Mouse (Mus musculus): ENCODE data around the gene Rhog. TPM values are rescaled to one million over a fixed set of nuclear protein-coding genes. Genes with fewer than 3 reads are reported as not detected.

Gene Rhog
- polyA plus RNA-seq, 1 experiment = 62.6 TPM

- Histone ChIP-seq H3K36me3 (ENCODE audit: control insufficient read depth, insufficient read depth) (no peaks in the 10 kb centered on the region), H3K4me2 (ENCODE audit: low read depth) (peak overlapping the region; percentile 93), H3K79me2 (ENCODE audit: control insufficient read depth, insufficient read depth) (peaks cover 36% of the 10 kb centered on the region), H3ac (ENCODE audit: control insufficient read depth, insufficient read length) (no peak overlapping the region), H3K4me3 (peak overlapping the region; percentile 53), H3K27me3 (ENCODE audit: control insufficient read depth, insufficient read depth, insufficient read length) (no peaks in the 10 kb centered on the region)
- no peak for TF ChIP-seq USF1 (IDR thresholded peaks at IDR 0.05; ENCODE audit: low read depth)
- TF ChIP-seq MYOD1 (IDR thresholded peaks at IDR 0.05; ENCODE audit: control insufficient read depth in 1 of 3, insufficient read length in 2 of 3, low read depth in 2 of 3) = no peak
- TF ChIP-seq POLR2A (IDR thresholded peaks at IDR 0.05; ENCODE audit: insufficient read length, low read depth) = no peak
- TF ChIP-seq TCF3 (IDR thresholded peaks at IDR 0.05; ENCODE audit: insufficient read length, low read depth) = no peak
- TF ChIP-seq CEBPB (IDR thresholded peaks at IDR 0.05; ENCODE audit: insufficient read depth, poor library complexity, severe bottlenecking) = no peak
- no peak for TF ChIP-seq SRF (IDR thresholded peaks at IDR 0.05; ENCODE audit: control insufficient read depth, insufficient read length, low read depth)
- no peak for TF ChIP-seq POLR2AphosphoS2 (IDR thresholded peaks at IDR 0.05; ENCODE audit: insufficient read length, low read depth)
Observed at GRCm38 (mm10) chr7:102211071-102211470, 44.8 kb downstream of the Rhog start.

- TF ChIP-seq MYOG (IDR thresholded peaks at IDR 0.05; ENCODE audit: control insufficient read depth in 1 of 3, insufficient read depth in 1 of 3, insufficient read length in 2 of 3, low read depth in 2 of 3) (peak in 1 of 3 experiments; percentile 10), POLR2AphosphoS2 (IDR thresholded peaks at IDR 0.05; ENCODE audit: insufficient read length, low read depth) (peak; percentile 65), SRF (IDR thresholded peaks at IDR 0.05; ENCODE audit: control insufficient read depth, insufficient read length, low read depth) (no peak), MAX (IDR thresholded peaks at IDR 0.05; ENCODE audit: low read depth) (no peak), MYOD1 (IDR thresholded peaks at IDR 0.05; ENCODE audit: control insufficient read depth in 1 of 3, insufficient read length in 2 of 3, low read depth in 2 of 3) (peak in 1 of 3 experiments; percentile 4), E2F4 (IDR thresholded peaks at IDR 0.05; ENCODE audit: insufficient read depth) (peak; percentile 13), USF1 (IDR thresholded peaks at IDR 0.05; ENCODE audit: low read depth) (no peak), POLR2A (IDR thresholded peaks at IDR 0.05; ENCODE audit: insufficient read length, low read depth) (peak; percentile 62), TCF12 (IDR thresholded peaks at IDR 0.05; ENCODE audit: insufficient read depth, poor library complexity, severe bottlenecking) (no peak), REST (IDR thresholded peaks at IDR 0.05; ENCODE audit: insufficient read depth, insufficient read length) (no peak), TCF3 (IDR thresholded peaks at IDR 0.05; ENCODE audit: insufficient read length, low read depth) (no peak), CEBPB (IDR thresholded peaks at IDR 0.05; ENCODE audit: insufficient read depth, poor library complexity, severe bottlenecking) (no peak)
- Histone ChIP-seq H3K27me3 (ENCODE audit: control insufficient read depth, insufficient read depth, insufficient read length) (no peaks in the 10 kb centered on the region), H3K4me2 (ENCODE audit: low read depth) (peak within 1 kb of the TSS; percentile 93), H3K79me2 (ENCODE audit: control insufficient read depth, insufficient read depth) (peaks cover 46% of the 10 kb centered on the region), H3K36me3 (ENCODE audit: control insufficient read depth, insufficient read depth) (no peaks in the 10 kb centered on the region), H3K4me3 (peak within 1 kb of the TSS; percentile 53), H3ac (ENCODE audit: control insufficient read depth, insufficient read length) (peak within 1 kb of the TSS; percentile 68)
Observed at GRCm38 (mm10) chr7:102209756-102210721, 45.8 kb downstream of the Rhog start, which contains the start of the genes Nup98 and Pgap2. Gene Nup98, minus strand, starts transcription at chr7:102210176. Gene Pgap2, plus strand, starts transcription at chr7:102210208.

DNA sequence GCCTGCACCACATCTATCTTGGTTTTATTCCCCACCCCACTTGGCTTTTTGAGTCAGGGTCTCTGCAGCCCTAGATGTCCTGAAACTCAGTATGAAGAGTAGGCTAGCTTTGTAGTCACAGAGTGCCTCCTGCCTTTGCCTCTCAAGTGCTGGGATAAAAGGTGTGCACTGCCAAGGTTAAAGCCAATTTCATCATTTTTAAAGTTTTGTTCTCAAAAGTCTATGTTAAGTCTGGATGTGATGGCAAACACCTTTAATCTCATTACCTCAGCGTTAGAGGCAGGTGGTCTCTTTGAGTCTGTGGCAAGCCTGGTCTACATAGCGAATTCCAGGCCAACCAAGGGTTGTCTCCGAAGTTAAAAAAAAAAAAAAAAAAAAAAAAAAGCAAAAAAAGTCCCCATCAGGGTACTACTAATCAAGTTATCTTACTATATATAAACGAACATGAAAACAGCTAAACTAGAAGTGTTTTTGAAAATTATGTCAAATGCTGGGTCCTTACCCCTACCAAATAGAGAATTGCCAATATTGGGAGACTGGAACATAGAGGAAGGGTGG is 47.0 kb downstream of the Rhog start:
- H3K79me2 ChIP-seq (ENCODE audit: control insufficient read depth, insufficient read depth) = peaks cover 58% of the 10 kb centered on the region
- peak overlapping the region; percentile 68 for H3ac ChIP-seq (ENCODE audit: control insufficient read depth, insufficient read length)
- no peaks in the 10 kb centered on the region for H3K36me3 ChIP-seq (ENCODE audit: control insufficient read depth, insufficient read depth)
- H3K4me3 ChIP-seq = peak overlapping the region; percentile 53
- H3K4me2 ChIP-seq (ENCODE audit: low read depth) = peak overlapping the region; percentile 78
- TF ChIP-seq CEBPB (IDR thresholded peaks at IDR 0.05; ENCODE audit: insufficient read depth, poor library complexity, severe bottlenecking) (no peak), MYOG (IDR thresholded peaks at IDR 0.05; ENCODE audit: control insufficient read depth in 1 of 3, insufficient read depth in 1 of 3, insufficient read length in 2 of 3, low read depth in 2 of 3) (no peak), TCF12 (IDR thresholded peaks at IDR 0.05; ENCODE audit: insufficient read depth, poor library complexity, severe bottlenecking) (no peak), TCF3 (IDR thresholded peaks at IDR 0.05; ENCODE audit: insufficient read length, low read depth) (no peak), MAX (IDR thresholded peaks at IDR 0.05; ENCODE audit: low read depth) (no peak), REST (IDR thresholded peaks at IDR 0.05; ENCODE audit: insufficient read depth, insufficient read length) (no peak), SRF (IDR thresholded peaks at IDR 0.05; ENCODE audit: control insufficient read depth, insufficient read length, low read depth) (no peak), E2F4 (IDR thresholded peaks at IDR 0.05; ENCODE audit: insufficient read depth) (no peak), POLR2AphosphoS2 (IDR thresholded peaks at IDR 0.05; ENCODE audit: insufficient read length, low read depth) (no peak), MYOD1 (IDR thresholded peaks at IDR 0.05; ENCODE audit: control insufficient read depth in 1 of 3, insufficient read length in 2 of 3, low read depth in 2 of 3) (no peak), USF1 (IDR thresholded peaks at IDR 0.05; ENCODE audit: low read depth) (no peak), POLR2A (IDR thresholded peaks at IDR 0.05; ENCODE audit: insufficient read length, low read depth) (no peak)
- no peaks in the 10 kb centered on the region for H3K27me3 ChIP-seq (ENCODE audit: control insufficient read depth, insufficient read depth, insufficient read length)

DNA sequence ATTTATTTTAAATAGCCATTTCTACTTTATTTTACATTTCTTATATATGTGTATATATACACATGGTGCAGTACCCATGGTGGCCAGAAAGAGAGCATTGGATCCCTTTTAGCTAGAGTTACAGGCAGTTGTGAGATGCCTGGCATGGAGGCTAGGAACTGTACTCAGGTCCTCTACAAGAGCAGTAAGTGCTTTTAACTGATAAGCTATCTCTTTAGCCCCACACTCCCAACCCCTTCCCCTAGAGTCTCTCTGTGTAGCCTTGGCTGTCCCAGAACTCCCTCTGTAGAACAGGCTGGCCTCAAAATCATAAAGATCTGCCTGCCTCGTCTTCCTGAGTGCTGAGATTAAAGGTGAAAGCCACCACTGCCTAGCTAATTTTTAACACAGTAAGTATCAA is 50.2 kb downstream of the Rhog start:
- Histone ChIP-seq H3K4me2 (ENCODE audit: low read depth) (no peak overlapping the region), H3K27me3 (ENCODE audit: control insufficient read depth, insufficient read depth, insufficient read length) (no peaks in the 10 kb centered on the region)
- TF ChIP-seq SRF (IDR thresholded peaks at IDR 0.05; ENCODE audit: control insufficient read depth, insufficient read length, low read depth) = no peak
- no peak for TF ChIP-seq TCF12 (IDR thresholded peaks at IDR 0.05; ENCODE audit: insufficient read depth, poor library complexity, severe bottlenecking)
- TF ChIP-seq POLR2A (IDR thresholded peaks at IDR 0.05; ENCODE audit: insufficient read length, low read depth) = no peak
- no peak for TF ChIP-seq CEBPB (IDR thresholded peaks at IDR 0.05; ENCODE audit: insufficient read depth, poor library complexity, severe bottlenecking)
- no peak for TF ChIP-seq MYOG (IDR thresholded peaks at IDR 0.05; ENCODE audit: control insufficient read depth in 1 of 3, insufficient read depth in 1 of 3, insufficient read length in 2 of 3, low read depth in 2 of 3)
- TF ChIP-seq REST (IDR thresholded peaks at IDR 0.05; ENCODE audit: insufficient read depth, insufficient read length) = no peak
- no peak for TF ChIP-seq TCF3 (IDR thresholded peaks at IDR 0.05; ENCODE audit: insufficient read length, low read depth)
- no peak for TF ChIP-seq POLR2AphosphoS2 (IDR thresholded peaks at IDR 0.05; ENCODE audit: insufficient read length, low read depth)
- no peak for TF ChIP-seq MAX (IDR thresholded peaks at IDR 0.05; ENCODE audit: low read depth)
- TF ChIP-seq MYOD1 (IDR thresholded peaks at IDR 0.05; ENCODE audit: control insufficient read depth in 1 of 3, insufficient read length in 2 of 3, low read depth in 2 of 3) = no peak
- TF ChIP-seq USF1 (IDR thresholded peaks at IDR 0.05; ENCODE audit: low read depth) = no peak

More for the DNA sequence above, 50.2 kb downstream of the Rhog start:
- no peak overlapping the region for H3K4me3 ChIP-seq
- no peaks in the 10 kb centered on the region for H3K36me3 ChIP-seq (ENCODE audit: control insufficient read depth, insufficient read depth)
- H3K79me2 ChIP-seq (ENCODE audit: control insufficient read depth, insufficient read depth) = peaks cover 90% of the 10 kb centered on the region
- no peak overlapping the region for H3ac ChIP-seq (ENCODE audit: control insufficient read depth, insufficient read length)

Measured in myocyte (in vitro differentiated cells).